Mouse (Mus musculus): Measurements from ENCODE around the gene Olfr1220. TPM values are rescaled to one million over a fixed set of nuclear protein-coding genes. Genes with fewer than 3 reads are reported as not detected.

Gene Olfr1220
- polyA plus RNA-seq (2015; fragmentation: Nextera tagmentation; extraction: Ambion mirVana): not detected in 2 replicates

DNA sequence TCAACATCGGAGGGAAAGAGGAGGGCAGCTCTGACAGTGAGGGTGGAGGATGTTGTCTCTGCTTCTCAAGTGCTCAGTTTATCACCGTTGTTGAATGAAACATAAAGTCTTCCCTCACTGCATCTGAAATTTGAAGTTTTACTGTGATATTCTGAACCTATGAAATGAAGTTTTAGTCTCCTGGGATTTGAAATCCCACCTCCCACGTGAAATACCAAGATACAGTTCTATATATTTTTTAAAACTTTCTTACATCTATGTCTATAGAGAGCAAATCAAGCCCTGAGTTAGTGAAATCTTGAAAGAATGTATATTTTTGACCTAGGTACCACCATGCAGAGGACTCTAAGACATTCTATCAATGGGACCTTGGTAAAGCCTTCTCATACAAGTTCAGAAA is at the start of gene Olfr1220:
Gene Olfr1220, minus strand, starts transcription at position 101 of the 400 bp plus-strand sequence.
- no peak within 1 kb of the TSS for H3K4me3 ChIP-seq
- no peaks in the 10 kb centered on the region for H3K4me1 ChIP-seq
- H3K27ac ChIP-seq: no peak within 1 kb of the TSS
- H3K4me2 ChIP-seq: no peak within 1 kb of the TSS
- H3K27me3 ChIP-seq: no peaks in the 10 kb centered on the region
- WGBS: 74% methylated on average over 3 of the region's 3 CpGs
- ATAC-seq (ENCODE audit: insufficient number of reproducible peaks, low FRiP score, low TSS enrichment, low read depth): no peak
- H3K9me3 ChIP-seq: no peaks in the 10 kb centered on the region
- no peak within 1 kb of the TSS for H3K9ac ChIP-seq
- no peaks in the 10 kb centered on the region for H3K36me3 ChIP-seq

DNA sequence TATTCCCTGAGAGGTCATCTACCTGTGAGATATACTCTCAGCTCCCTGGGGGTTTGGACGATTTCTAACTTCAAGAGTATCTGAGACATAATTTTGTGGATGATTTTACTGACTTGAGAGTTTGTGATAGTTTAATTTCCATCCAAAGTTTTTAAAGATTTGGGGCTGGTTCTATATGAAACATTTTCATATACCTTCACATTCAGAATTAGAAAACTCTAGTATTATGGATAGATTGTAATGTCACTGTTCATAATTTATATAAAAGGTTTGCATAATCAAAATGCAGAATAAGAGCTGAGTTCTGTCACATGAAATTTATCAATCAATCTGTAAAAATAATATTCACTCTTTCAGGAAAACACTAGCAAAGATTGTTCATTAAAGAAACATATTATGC is 44.8 kb upstream of the Olfr1220 start, which contains the start of gene Olfr1223:
Gene Olfr1223, minus strand, starts transcription at position 101 of the 400 bp plus-strand sequence.
- no peaks in the 10 kb centered on the region for H3K27me3 ChIP-seq
- no peak within 1 kb of the TSS for H3K27ac ChIP-seq
- no peaks in the 10 kb centered on the region for H3K9me3 ChIP-seq
- 69% methylated on average over 1 of the region's 1 CpGs for WGBS
- no peaks in the 10 kb centered on the region for H3K36me3 ChIP-seq
- no peaks in the 10 kb centered on the region for H3K4me1 ChIP-seq
- H3K4me2 ChIP-seq: no peak within 1 kb of the TSS
- no peak for ATAC-seq (ENCODE audit: insufficient number of reproducible peaks, low FRiP score, low TSS enrichment, low read depth)
- no peak within 1 kb of the TSS for H3K9ac ChIP-seq
- H3K4me3 ChIP-seq: no peak within 1 kb of the TSS

DNA sequence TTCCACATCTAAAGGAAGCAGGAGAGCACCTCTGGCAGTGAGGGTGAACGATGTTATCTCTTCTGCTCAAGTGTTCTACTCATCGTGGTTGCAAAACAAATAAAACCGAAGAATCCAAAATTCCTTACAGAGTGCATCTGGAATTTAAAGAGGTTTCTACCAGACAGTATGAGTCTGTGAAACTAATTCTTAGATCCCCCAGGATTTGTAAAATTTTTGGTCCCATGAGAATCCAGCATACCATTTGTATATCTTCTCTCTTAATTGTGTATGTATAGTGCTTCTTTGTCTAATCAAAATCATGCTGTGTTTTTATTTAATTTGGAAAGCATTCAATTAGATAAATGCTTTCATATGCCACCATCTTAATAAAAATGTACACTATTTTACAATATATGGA is 26.3 kb upstream of the Olfr1220 start, which contains the start of gene Olfr1222:
Gene Olfr1222, minus strand, starts transcription at position 101 of the 400 bp plus-strand sequence.
- no peaks in the 10 kb centered on the region for H3K27me3 ChIP-seq
- H3K4me2 ChIP-seq: no peak within 1 kb of the TSS
- WGBS: 79% methylated on average over 3 of the region's 3 CpGs
- no peaks in the 10 kb centered on the region for H3K9me3 ChIP-seq
- no peaks in the 10 kb centered on the region for H3K4me1 ChIP-seq
- no peaks in the 10 kb centered on the region for H3K36me3 ChIP-seq
- no peak within 1 kb of the TSS for H3K9ac ChIP-seq
- H3K27ac ChIP-seq: no peak within 1 kb of the TSS
- ATAC-seq (ENCODE audit: insufficient number of reproducible peaks, low FRiP score, low TSS enrichment, low read depth): no peak
- H3K4me3 ChIP-seq: no peak within 1 kb of the TSS

DNA sequence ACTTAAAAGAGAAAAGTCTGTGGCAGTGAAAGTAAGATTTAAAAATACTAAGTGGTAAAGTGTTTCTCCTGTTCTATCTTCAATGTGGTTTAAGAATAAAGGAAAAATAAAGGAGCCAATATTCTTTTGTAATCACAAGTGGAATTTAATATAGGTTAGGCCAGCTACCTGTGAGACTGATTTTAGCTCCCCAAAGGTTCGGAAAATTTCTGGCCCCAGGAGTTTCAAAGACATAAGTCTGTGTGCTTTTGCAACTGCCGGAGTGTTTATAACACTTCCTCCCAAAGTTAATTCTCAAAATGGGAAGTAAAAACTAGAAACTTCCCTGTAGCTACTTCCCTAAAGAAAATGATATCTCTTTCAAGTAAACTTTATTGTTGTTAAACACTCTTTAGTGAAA is 10.5 kb upstream of the Olfr1220 start, which contains the start of gene Olfr1221:
Gene Olfr1221, minus strand, starts transcription at position 101 of the 400 bp plus-strand sequence.
- no peak within 1 kb of the TSS for H3K27ac ChIP-seq
- no peaks in the 10 kb centered on the region for H3K27me3 ChIP-seq
- H3K9me3 ChIP-seq: no peaks in the 10 kb centered on the region
- H3K4me1 ChIP-seq: no peaks in the 10 kb centered on the region
- no peak within 1 kb of the TSS for H3K4me2 ChIP-seq
- 69% methylated on average over 2 of the region's 2 CpGs for WGBS
- no peak for ATAC-seq (ENCODE audit: insufficient number of reproducible peaks, low FRiP score, low TSS enrichment, low read depth)
- H3K4me3 ChIP-seq: no peak within 1 kb of the TSS
- H3K36me3 ChIP-seq: no peaks in the 10 kb centered on the region
- H3K9ac ChIP-seq: no peak within 1 kb of the TSS

DNA sequence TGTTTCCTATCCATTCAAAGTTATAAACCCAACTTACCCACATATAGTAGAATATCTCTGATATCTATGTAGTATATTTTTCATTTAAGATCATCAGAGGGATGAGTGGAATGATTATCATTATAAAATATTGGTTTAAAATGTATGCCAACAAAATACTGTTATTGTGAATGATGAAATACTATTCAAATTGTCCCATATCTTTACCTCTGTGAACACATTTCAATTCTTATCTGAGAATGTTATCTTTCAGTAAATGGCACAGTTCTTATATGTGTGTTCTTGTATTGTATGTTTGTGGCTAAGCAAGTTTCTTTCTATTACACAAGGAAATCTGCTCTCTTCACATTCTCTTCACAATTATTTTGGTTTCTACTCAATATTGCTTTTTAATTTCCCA is 984 bp downstream of the Olfr1220 start:
- ATAC-seq (ENCODE audit: insufficient number of reproducible peaks, low FRiP score, low TSS enrichment, low read depth): no peak
- Histone ChIP-seq H3K27me3 (no peaks in the 10 kb centered on the region), H3K4me3 (no peak overlapping the region), H3K36me3 (no peaks in the 10 kb centered on the region), H3K9ac (no peak overlapping the region), H3K27ac (no peak overlapping the region), H3K4me2 (no peak overlapping the region), H3K9me3 (no peaks in the 10 kb centered on the region), H3K4me1 (no peaks in the 10 kb centered on the region)

DNA sequence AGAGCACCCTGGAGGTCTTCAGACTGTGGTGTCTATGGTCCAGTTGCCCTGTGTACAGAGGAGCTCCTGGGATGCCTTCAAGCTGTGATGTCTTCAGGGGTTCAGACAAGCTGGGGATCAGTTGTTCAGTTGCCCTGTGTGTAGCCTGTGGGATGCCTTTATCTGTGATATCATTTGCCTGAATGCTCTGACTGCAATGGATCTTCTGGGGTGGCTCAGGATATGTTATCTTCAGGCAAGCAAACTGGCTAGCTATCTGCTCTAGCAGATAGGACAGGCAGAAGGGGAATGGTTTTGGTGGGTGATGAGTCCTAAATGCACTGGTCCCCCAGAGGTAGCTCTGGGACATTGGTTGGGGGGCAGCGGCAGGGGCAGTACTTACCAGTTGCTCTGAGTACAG is 12.8 kb downstream of the Olfr1220 start:
- 80% methylated on average over 1 of the region's 1 CpGs for WGBS

DNA sequence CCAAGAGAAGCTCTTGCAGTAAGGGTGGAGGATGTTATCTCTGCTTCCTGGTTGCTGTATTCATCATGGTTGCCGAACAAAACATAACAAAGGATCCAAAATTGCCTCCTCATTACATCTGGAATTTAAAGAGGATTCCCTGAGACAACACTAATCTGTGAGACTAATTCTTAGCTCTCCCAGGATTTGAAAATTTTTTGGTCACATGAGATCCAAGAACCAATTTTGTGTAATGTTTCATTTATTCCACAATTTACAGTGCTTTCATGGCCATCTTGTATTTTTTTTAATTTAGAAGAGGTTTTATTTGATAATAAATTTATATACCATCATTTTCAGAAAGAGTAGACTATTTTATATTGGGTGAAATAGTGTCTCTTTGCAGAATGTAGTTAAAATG is 23.2 kb downstream of the Olfr1220 start, which contains the start of gene Olfr1219:
Gene Olfr1219, minus strand, starts transcription at position 101 of the 400 bp plus-strand sequence.
- WGBS: 73% methylated on average over 1 of the region's 1 CpGs
- ATAC-seq (ENCODE audit: insufficient number of reproducible peaks, low FRiP score, low TSS enrichment, low read depth): no peak

More for the DNA sequence above, 12.8 kb downstream of the Olfr1220 start:
- ATAC-seq (ENCODE audit: insufficient number of reproducible peaks, low FRiP score, low TSS enrichment, low read depth): no peak
- Histone ChIP-seq H3K4me1 (no peaks in the 10 kb centered on the region), H3K9me3 (no peaks in the 10 kb centered on the region), H3K36me3 (no peaks in the 10 kb centered on the region), H3K27ac (no peak overlapping the region), H3K4me3 (no peak overlapping the region), H3K9ac (no peak overlapping the region), H3K4me2 (no peak overlapping the region), H3K27me3 (no peaks in the 10 kb centered on the region)

DNA sequence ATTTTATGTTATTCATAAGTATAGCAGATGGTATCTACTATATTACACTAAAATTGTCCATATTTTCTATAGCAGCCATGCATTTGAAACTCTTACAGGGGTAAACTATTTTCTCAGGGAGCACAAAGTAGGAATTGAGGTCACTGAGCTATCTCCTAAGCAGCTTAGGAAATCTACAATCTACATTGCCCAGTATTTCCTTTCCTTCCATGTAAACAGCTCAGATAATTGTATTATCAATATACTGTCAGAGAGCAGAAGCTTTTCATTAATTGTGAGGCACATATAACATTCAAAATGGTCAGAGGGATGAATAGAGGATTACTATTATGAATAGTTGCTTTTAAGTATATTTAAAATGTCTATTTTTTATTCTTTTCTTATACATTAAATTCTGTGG is 25.1 kb downstream of the Olfr1220 start:
- Histone ChIP-seq H3K4me3 (no peak overlapping the region), H3K9me3 (no peaks in the 10 kb centered on the region), H3K9ac (no peak overlapping the region), H3K36me3 (no peaks in the 10 kb centered on the region), H3K27me3 (no peaks in the 10 kb centered on the region), H3K4me2 (no peak overlapping the region), H3K4me1 (no peaks in the 10 kb centered on the region), H3K27ac (no peak overlapping the region)
- no peak for ATAC-seq (ENCODE audit: insufficient number of reproducible peaks, low FRiP score, low TSS enrichment, low read depth)

More for the DNA sequence above, 23.2 kb downstream of the Olfr1220 start, which contains the start of gene Olfr1219:
- Histone ChIP-seq H3K27me3 (no peaks in the 10 kb centered on the region), H3K4me3 (no peak within 1 kb of the TSS), H3K9ac (no peak within 1 kb of the TSS), H3K4me1 (no peaks in the 10 kb centered on the region), H3K27ac (no peak within 1 kb of the TSS), H3K9me3 (no peaks in the 10 kb centered on the region), H3K36me3 (no peaks in the 10 kb centered on the region), H3K4me2 (no peak within 1 kb of the TSS)

DNA sequence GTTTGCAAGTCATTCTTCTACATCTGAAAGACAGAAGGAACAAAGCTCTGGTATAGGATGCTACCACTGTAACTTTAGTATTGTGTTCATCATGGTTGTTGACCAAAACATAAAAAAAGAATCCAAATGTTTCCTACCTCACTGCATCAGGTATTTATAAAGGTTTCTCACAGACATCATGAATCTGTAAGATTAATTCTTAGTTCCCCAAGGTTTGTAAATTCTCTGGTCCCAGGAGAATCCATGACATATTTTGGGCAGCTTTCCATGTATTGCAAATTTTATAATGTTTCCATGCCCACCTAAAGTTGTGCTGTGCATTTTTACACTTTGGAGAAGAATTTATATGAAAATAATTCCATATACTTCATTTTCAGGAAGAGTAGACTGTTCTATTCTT is 45.5 kb downstream of the Olfr1220 start, which contains the start of gene Olfr1218:
Gene Olfr1218, minus strand, starts transcription at position 101 of the 400 bp plus-strand sequence.
- no peaks in the 10 kb centered on the region for H3K4me1 ChIP-seq
- ATAC-seq (ENCODE audit: insufficient number of reproducible peaks, low FRiP score, low TSS enrichment, low read depth): no peak
- H3K27ac ChIP-seq: no peak within 1 kb of the TSS
- no peak within 1 kb of the TSS for H3K9ac ChIP-seq
- H3K4me2 ChIP-seq: no peak within 1 kb of the TSS
- H3K9me3 ChIP-seq: no peaks in the 10 kb centered on the region
- no peaks in the 10 kb centered on the region for H3K36me3 ChIP-seq
- H3K4me3 ChIP-seq: no peak within 1 kb of the TSS
- no peaks in the 10 kb centered on the region for H3K27me3 ChIP-seq

Other genes with a start within 250 kb of the Olfr1220 start
- gene Olfr1206, start 243.6 kb downstream of the Olfr1220 start, polyA plus RNA-seq (2015; fragmentation: Nextera tagmentation; extraction: Ambion mirVana): not detected in 2 replicates
- not detected in 2 replicates for gene Olfr1208, start 204.5 kb downstream of the Olfr1220 start, polyA plus RNA-seq (2015; fragmentation: Nextera tagmentation; extraction: Ambion mirVana)
- not detected in 2 replicates for gene Olfr1209, start 191.7 kb downstream of the Olfr1220 start, polyA plus RNA-seq (2015; fragmentation: Nextera tagmentation; extraction: Ambion mirVana)
- gene Olfr1211, start 168.7 kb downstream of the Olfr1220 start, polyA plus RNA-seq (2015; fragmentation: Nextera tagmentation; extraction: Ambion mirVana): not detected in 2 replicates
- not detected in 2 replicates for gene Olfr1212, start 152.9 kb downstream of the Olfr1220 start, polyA plus RNA-seq (2015; fragmentation: Nextera tagmentation; extraction: Ambion mirVana)
- gene Gm13762, start 126.6 kb downstream of the Olfr1220 start, polyA plus RNA-seq (2015; fragmentation: Nextera tagmentation; extraction: Ambion mirVana): not detected in 2 replicates
- gene Olfr1214, start 114.2 kb downstream of the Olfr1220 start, polyA plus RNA-seq (2015; fragmentation: Nextera tagmentation; extraction: Ambion mirVana): not detected in 2 replicates
- not detected in 2 replicates for gene Olfr1215, start 99.9 kb downstream of the Olfr1220 start, polyA plus RNA-seq (2015; fragmentation: Nextera tagmentation; extraction: Ambion mirVana)
- not detected in 2 replicates for gene Olfr1216, start 88.5 kb downstream of the Olfr1220 start, polyA plus RNA-seq (2015; fragmentation: Nextera tagmentation; extraction: Ambion mirVana)
- gene Olfr1217, start 74.8 kb downstream of the Olfr1220 start, polyA plus RNA-seq (2015; fragmentation: Nextera tagmentation; extraction: Ambion mirVana): not detected in 2 replicates
- not detected in 2 replicates for gene Olfr1218, start 45.6 kb downstream of the Olfr1220 start, polyA plus RNA-seq (2015; fragmentation: Nextera tagmentation; extraction: Ambion mirVana)
- gene Olfr1219, start 23.3 kb downstream of the Olfr1220 start, polyA plus RNA-seq (2015; fragmentation: Nextera tagmentation; extraction: Ambion mirVana): not detected in 2 replicates
- gene Olfr1221, start 10.4 kb upstream of the Olfr1220 start, polyA plus RNA-seq (2015; fragmentation: Nextera tagmentation; extraction: Ambion mirVana): not detected in 2 replicates
- gene Olfr1222, start 26.2 kb upstream of the Olfr1220 start, polyA plus RNA-seq (2015; fragmentation: Nextera tagmentation; extraction: Ambion mirVana): not detected in 2 replicates
- not detected in 2 replicates for gene Olfr1223, start 44.7 kb upstream of the Olfr1220 start, polyA plus RNA-seq (2015; fragmentation: Nextera tagmentation; extraction: Ambion mirVana)
- not detected in 2 replicates for gene Olfr1224-ps1, start 57.3 kb upstream of the Olfr1220 start, polyA plus RNA-seq (2015; fragmentation: Nextera tagmentation; extraction: Ambion mirVana)
- gene Olfr1225, start 67.8 kb upstream of the Olfr1220 start, polyA plus RNA-seq (2015; fragmentation: Nextera tagmentation; extraction: Ambion mirVana): not detected in 2 replicates
- not detected in 2 replicates for gene Olfr1226, start 93.2 kb upstream of the Olfr1220 start, polyA plus RNA-seq (2015; fragmentation: Nextera tagmentation; extraction: Ambion mirVana)
- not detected in 2 replicates for gene Olfr1228, start 147.2 kb upstream of the Olfr1220 start, polyA plus RNA-seq (2015; fragmentation: Nextera tagmentation; extraction: Ambion mirVana)
- not detected in 2 replicates for gene Olfr1229, start 181.2 kb upstream of the Olfr1220 start, polyA plus RNA-seq (2015; fragmentation: Nextera tagmentation; extraction: Ambion mirVana)
- not detected in 2 replicates for gene Olfr1230, start 190.4 kb upstream of the Olfr1220 start, polyA plus RNA-seq (2015; fragmentation: Nextera tagmentation; extraction: Ambion mirVana)
- gene Olfr1231, start 200.2 kb upstream of the Olfr1220 start, polyA plus RNA-seq (2015; fragmentation: Nextera tagmentation; extraction: Ambion mirVana): not detected in 2 replicates
- not detected in 2 replicates for gene Olfr1232, start 222.8 kb upstream of the Olfr1220 start, polyA plus RNA-seq (2015; fragmentation: Nextera tagmentation; extraction: Ambion mirVana)
- gene Olfr1233, start 235.6 kb upstream of the Olfr1220 start, polyA plus RNA-seq (2015; fragmentation: Nextera tagmentation; extraction: Ambion mirVana): not detected in 2 replicates

Measured in limb, embryonic 15.5 days (tissue).